Mouse (Mus musculus) liver, adult 2 months (tissue): ENCODE results near the gene Tnfrsf22.

Source experiments
- CTCF ChIP-seq: fragments of 200-500 bp; IDR thresholded peaks from 2 replicates; pipeline ENCODE4 v1.5.1; 2011; ENCODE audit warnings: low read depth, low read length, control low read depth
- POLR2A ChIP-seq: fragments of 200-500 bp; IDR thresholded peaks from 2 replicates; pipeline ENCODE4 v1.6.1; 2011; ENCODE audit warnings: low read length, control low read depth; ENCODE audit not compliant: insufficient read depth; ENCODE audit errors: extremely low read depth

- TF ChIP-seq CTCF, result no peak
- TF ChIP-seq POLR2A, result no peak
Measured at GRCm38 (mm10) chr7:143627555-143628286, 21.7 kb downstream of the Tnfrsf22 start.
